Mouse (Mus musculus) forebrain, postnatal 0 days (tissue): ENCODE results near the gene Tmem198. TPM values are rescaled to one million over a fixed set of nuclear protein-coding genes. Genes with fewer than 3 reads are reported as not detected.

Source experiments
- ATAC-seq: fragments of 200-750 bp; cut with Nextera tagmentation; 2 replicates; pipeline ENCODE4 v1.8.0; 2017; ENCODE audit warnings: mild to moderate bottlenecking, moderate library complexity
- DNase-seq: peaks from one replicate; pipeline ENCODE4 v3.0.0-alpha.2; 2015
- H3K27ac ChIP-seq: fragments of 300-500 bp; sonication (generic); 2 replicates; pipeline ENCODE4 v1.5.1; 2014; ENCODE audit warnings: low read depth, mild to moderate bottlenecking, antibody characterized with exemption, low read length, moderate library complexity, mixed read lengths
- H3K27me3 ChIP-seq: fragments of 300-500 bp; sonication (generic); 2 replicates; pipeline ENCODE4 v1.6.1; 2014; ENCODE audit warnings: mild to moderate bottlenecking, low read length, mixed read lengths; ENCODE audit not compliant: insufficient read depth
- H3K36me3 ChIP-seq: fragments of 300-500 bp; sonication (generic); 2 replicates; pipeline ENCODE4 v1.6.1; 2014; ENCODE audit warnings: mild to moderate bottlenecking, moderate library complexity; ENCODE audit not compliant: insufficient read depth
- H3K4me1 ChIP-seq: fragments of 300-500 bp; sonication (generic); 2 replicates; pipeline ENCODE4 v1.6.1; 2014; ENCODE audit warnings: antibody characterized with exemption; ENCODE audit not compliant: insufficient read depth
- H3K4me2 ChIP-seq: fragments of 300-500 bp; sonication (generic); 2 replicates; pipeline ENCODE4 v1.6.1; 2014; ENCODE audit warnings: low read depth, mild to moderate bottlenecking, moderate library complexity
- H3K4me3 ChIP-seq: fragments of 300-500 bp; sonication (generic); 2 replicates; pipeline ENCODE4 v1.5.1; 2014; ENCODE audit warnings: low read depth, low read length, mixed read lengths
- H3K9ac ChIP-seq: fragments of 300-500 bp; sonication (generic); 2 replicates; pipeline ENCODE4 v1.6.1; 2014; ENCODE audit warnings: mild to moderate bottlenecking
- H3K9me3 ChIP-seq: fragments of 300-500 bp; sonication (generic); 2 replicates; pipeline ENCODE4 v1.6.1; 2016; ENCODE audit warnings: low read length
- CTCF ChIP-seq: sonication (generic); IDR thresholded peaks from 2 replicates; pipeline ENCODE4 v1.5.1; 2016; ENCODE audit warnings: antibody characterized with exemption, control low read depth, low read depth
- WGBS: fragments of 180-500 bp; shearing (Covaris S2); extraction: QIAGEN DNeasy Blood & Tissue Kit; methylation state at CpG from one replicate; pipeline ENCODE4 v1.1.7; 2014; 5-methylcytosine and 5-hydroxymethylcytosine counted together
- polyA plus RNA-seq: library from polyadenylated mRNA; unstranded; fragments of >200 nt; fragmentation: Nextera tagmentation; extraction: Ambion mirVana; gene quantifications from 2 replicates; pipeline ENCODE4 v1.2.1, GENCODE M21; 2015
- total RNA-seq: library from RNA; depleted of rRNA; stranded (reverse); fragments of >200 nt; gene quantifications from 2 replicates; pipeline ENCODE4 v1.2.3, GENCODE M21; 2014; rRNA removed

Gene Tmem198
- total and polyA plus RNA-seq, 2 experiments from 2014 or later = 54.8 to 61.2 TPM

DNA sequence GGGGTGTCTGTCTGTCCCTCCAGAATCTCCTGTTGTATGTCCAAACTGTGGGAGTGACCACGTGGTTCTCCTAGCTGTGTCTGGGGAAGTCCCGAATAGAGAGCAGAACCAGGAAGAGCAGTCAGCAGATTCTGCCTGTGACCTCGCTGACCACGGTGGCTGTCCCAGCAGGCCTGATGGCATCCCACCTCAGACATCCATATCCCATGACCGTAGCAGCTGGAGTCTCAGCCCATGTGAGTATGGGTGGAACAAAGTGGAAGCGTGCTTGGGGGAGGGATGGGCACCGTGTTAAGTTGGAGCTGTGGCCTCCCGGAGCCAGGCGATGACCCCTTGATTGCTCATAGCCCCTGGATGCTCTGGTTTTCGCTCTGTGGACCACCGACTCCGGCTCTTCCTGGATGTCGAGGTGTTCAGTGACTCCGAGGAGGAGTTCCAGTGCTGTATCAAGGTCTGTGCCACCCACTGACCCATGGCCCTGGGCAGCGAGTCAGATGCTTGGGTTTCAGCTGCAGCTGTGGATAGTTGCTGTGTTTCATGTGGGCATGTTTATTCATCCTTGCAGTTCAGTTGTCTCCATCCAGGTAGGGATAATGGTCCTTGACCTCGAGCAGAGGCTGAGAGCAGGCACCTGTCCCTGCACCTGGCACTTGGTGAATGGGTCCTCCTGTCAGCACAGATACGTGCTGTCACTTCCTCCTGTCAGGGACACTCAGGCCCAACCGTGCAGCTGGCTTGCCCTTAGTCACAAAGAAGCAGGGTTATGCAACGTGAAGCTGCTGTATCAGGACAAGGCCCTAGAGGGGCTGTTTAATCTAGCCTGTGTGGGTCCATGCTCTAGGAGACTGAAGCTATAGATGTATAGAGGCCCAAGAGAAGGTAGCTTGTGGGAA, 53.2 kb downstream of the Tmem198 start:
- H3K36me3 ChIP-seq = peaks cover 61% of the 10 kb centered on the region
- no peak overlapping the region for H3K9ac ChIP-seq
- DNase-seq (no peak), ATAC-seq (no peak)
- TF ChIP-seq CTCF = no peak
- no peak overlapping the region for H3K4me2 ChIP-seq
- no peak overlapping the region for H3K27ac ChIP-seq
- no peak overlapping the region for H3K4me3 ChIP-seq
- WGBS = 94% methylated on average over 19 of the region's 19 CpGs
- H3K27me3 ChIP-seq = no peaks in the 10 kb centered on the region
- no peaks in the 10 kb centered on the region for H3K9me3 ChIP-seq
- H3K4me1 ChIP-seq = no peaks in the 10 kb centered on the region

DNA sequence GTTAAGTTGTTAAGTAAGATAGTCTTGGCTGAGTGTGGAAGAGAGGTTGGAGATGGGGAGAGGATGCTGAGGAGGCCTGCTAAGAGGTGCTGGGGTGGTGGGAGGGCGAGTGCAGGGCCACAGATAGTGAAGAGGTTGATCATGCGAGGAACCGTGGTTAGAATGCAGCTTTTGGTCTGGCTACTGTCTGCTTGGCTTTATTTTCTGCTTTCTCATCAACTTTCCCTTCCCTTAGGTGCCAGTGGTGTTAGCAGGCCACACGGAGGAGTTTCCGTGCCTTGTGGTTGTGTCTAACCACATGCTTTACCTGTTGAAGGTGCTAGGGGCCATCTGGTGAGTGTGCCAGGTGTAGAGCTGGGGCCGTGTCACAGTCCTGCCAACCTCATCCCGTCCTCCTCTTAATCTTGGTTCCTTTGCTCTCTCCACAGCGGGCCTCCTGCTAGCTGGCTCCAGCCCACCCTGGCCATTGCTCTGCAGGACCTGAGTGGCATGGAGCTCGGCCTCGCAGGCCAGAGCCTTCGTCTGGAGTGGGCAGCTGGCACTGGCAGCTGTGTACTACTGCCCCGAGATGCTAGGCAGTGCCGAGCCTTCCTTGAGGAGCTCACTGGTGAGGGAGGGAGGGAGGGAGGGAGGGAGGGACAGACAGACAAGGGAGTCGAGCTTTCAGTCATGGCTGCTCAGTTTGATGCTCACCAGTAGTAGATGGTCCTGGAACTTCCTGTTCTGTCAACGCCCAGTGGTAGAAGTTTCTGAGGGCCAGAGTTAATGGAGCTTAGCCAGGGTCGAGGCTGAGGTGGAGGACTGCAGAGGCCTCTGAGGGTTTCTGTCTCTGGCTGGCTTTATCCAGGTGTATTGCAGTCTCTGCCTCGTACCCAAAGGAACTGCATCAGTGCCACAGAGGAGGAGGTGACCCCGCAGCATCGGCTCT, 54.3 kb downstream of the Tmem198 start:
- Histone ChIP-seq H3K9ac (no peak overlapping the region), H3K27me3 (no peaks in the 10 kb centered on the region), H3K36me3 (peaks cover 52% of the 10 kb centered on the region), H3K4me2 (no peak overlapping the region), H3K4me1 (no peaks in the 10 kb centered on the region), H3K9me3 (no peaks in the 10 kb centered on the region), H3K4me3 (no peak overlapping the region), H3K27ac (no peak overlapping the region)
- 90% methylated on average over 19 of the region's 19 CpGs for WGBS
- no peak for DNase-seq
- TF ChIP-seq CTCF = no peak
- ATAC-seq = no peak

Other genes starting within 250 kb of the Tmem198 start
- 0.46 TPM in 1 of 2 replicates, not detected in the other for gene A630095N17Rik, start 247.4 kb upstream of the Tmem198 start, total RNA-seq
- gene A630095N17Rik, start 247.4 kb upstream of the Tmem198 start, polyA plus RNA-seq = 0.34 TPM in 1 of 2 replicates, not detected in the other
- 32.2 and 39.7 TPM in 2 replicates for gene Dnajb2, start 243.1 kb upstream of the Tmem198 start, total RNA-seq
- 37.4 and 47.0 TPM in 2 replicates for gene Dnajb2, start 243.1 kb upstream of the Tmem198 start, polyA plus RNA-seq
- gene Ptprn, start 215.0 kb upstream of the Tmem198 start, total RNA-seq = 58.2 and 68.7 TPM in 2 replicates
- 21.5 and 31.5 TPM in 2 replicates for gene Ptprn, start 215.0 kb upstream of the Tmem198 start, polyA plus RNA-seq
- gene Resp18, start 201.1 kb upstream of the Tmem198 start, total RNA-seq = 136 and 170 TPM in 2 replicates
- gene Resp18, start 201.1 kb upstream of the Tmem198 start, polyA plus RNA-seq = 123 and 186 TPM in 2 replicates
- 135 and 164 TPM in 2 replicates for gene Dnpep, start 161.5 kb upstream of the Tmem198 start, total RNA-seq
- 140 and 156 TPM in 2 replicates for gene Dnpep, start 161.5 kb upstream of the Tmem198 start, polyA plus RNA-seq
- 1.0 and 1.4 TPM in 2 replicates for gene Des, start 119.2 kb upstream of the Tmem198 start, total RNA-seq
- 1.2 TPM in 2 replicates for gene Des, start 119.2 kb upstream of the Tmem198 start, polyA plus RNA-seq
- 44.4 and 56.3 TPM in 2 replicates for gene Speg, start 104.2 kb upstream of the Tmem198 start, total RNA-seq
- gene Speg, start 104.2 kb upstream of the Tmem198 start, polyA plus RNA-seq = 17.8 and 20.6 TPM in 2 replicates
- 57.3 and 68.3 TPM in 2 replicates for gene Gmppa, start 43.6 kb upstream of the Tmem198 start, total RNA-seq
- 64.0 and 64.9 TPM in 2 replicates for gene Gmppa, start 43.6 kb upstream of the Tmem198 start, polyA plus RNA-seq
- 21.2 and 21.4 TPM in 2 replicates for gene Asic4, start 29.1 kb upstream of the Tmem198 start, total RNA-seq
- gene Asic4, start 29.1 kb upstream of the Tmem198 start, polyA plus RNA-seq = 6.3 and 7.7 TPM in 2 replicates
- 65.9 and 80.4 TPM in 2 replicates for gene Chpf, start 225 bp upstream of the Tmem198 start, total RNA-seq
- 55.5 and 56.8 TPM in 2 replicates for gene Chpf, start 225 bp upstream of the Tmem198 start, polyA plus RNA-seq
- gene Obsl1, start 26.9 kb downstream of the Tmem198 start, total RNA-seq = 28.4 and 43.7 TPM in 2 replicates
- 18.7 and 22.9 TPM in 2 replicates for gene Obsl1, start 26.9 kb downstream of the Tmem198 start, polyA plus RNA-seq
- gene Inha, start 27.5 kb downstream of the Tmem198 start, total RNA-seq = 24.5 and 26.6 TPM in 2 replicates
- 19.6 and 24.8 TPM in 2 replicates for gene Inha, start 27.5 kb downstream of the Tmem198 start, polyA plus RNA-seq
- gene Stk11ip, start 42.0 kb downstream of the Tmem198 start, total RNA-seq = 25.8 and 34.7 TPM in 2 replicates
- gene Stk11ip, start 42.0 kb downstream of the Tmem198 start, polyA plus RNA-seq = 12.1 and 14.3 TPM in 2 replicates
- gene Slc4a3, start 66.7 kb downstream of the Tmem198 start, total RNA-seq = 101 and 120 TPM in 2 replicates
- 56.0 and 73.0 TPM in 2 replicates for gene Slc4a3, start 66.7 kb downstream of the Tmem198 start, polyA plus RNA-seq